Mouse (Mus musculus) ES-E14 (cell line): Measurements from ENCODE around the gene 4930404N11Rik. TPM values are rescaled to one million over a fixed set of nuclear protein-coding genes. Genes with fewer than 3 reads are reported as not detected.
A peak's percentile ranks its signal among the peaks of the same experiment; 100 is the strongest.

Experiments
- DNase-seq: peaks from one replicate; pipeline ENCODE4 v3.0.0-alpha.2; 2013; ENCODE audit warnings: low read depth, low spot score
- H3K27ac ChIP-seq: 2 replicates; pipeline ENCODE4 v1.5.1; 2012; ENCODE audit warnings: low read depth, mild to moderate bottlenecking, low read length, moderate library complexity, mixed read lengths; ENCODE audit not compliant: poor library complexity, insufficient read depth, severe bottlenecking
- H3K36me3 ChIP-seq: 2 replicates; pipeline ENCODE4 v1.6.1; 2012; ENCODE audit warnings: mild to moderate bottlenecking, low read length, moderate library complexity, mixed read lengths; ENCODE audit not compliant: control insufficient read depth, poor library complexity, insufficient read depth, severe bottlenecking
- H3K4me1 ChIP-seq, 2 experiments: fragments of 150-350 bp in 1 of 2; sonication (generic) in 1 of 2; 2 replicates each; pipeline ENCODE4 v1.6.1; 2012; ENCODE audit warnings: low read length in 2 of 2, mild to moderate bottlenecking in 1 of 2, mixed read lengths in 1 of 2; ENCODE audit not compliant: control insufficient read depth in 2 of 2, insufficient read depth in 2 of 2, poor library complexity in 1 of 2
- H3K4me3 ChIP-seq, 2 experiments: fragments of 150-350 bp in 1 of 2; sonication (generic) in 1 of 2; 2 replicates each; pipeline ENCODE4 v1.5.1; 2012; ENCODE audit warnings: low read length in 2 of 2, low read depth in 1 of 2, mild to moderate bottlenecking in 1 of 2, mixed read lengths in 1 of 2; ENCODE audit not compliant: insufficient read depth in 1 of 2, poor library complexity in 1 of 2, severe bottlenecking in 1 of 2
- H3K9ac ChIP-seq: 2 replicates; pipeline ENCODE4 v1.6.1; 2012; ENCODE audit warnings: low read depth, mild to moderate bottlenecking, low read length, mixed read lengths; ENCODE audit not compliant: poor library complexity, insufficient read depth, severe bottlenecking
- H3K9me3 ChIP-seq: fragments of 150-350 bp; sonication (generic); 2 replicates; pipeline ENCODE4 v1.6.1; 2012; ENCODE audit warnings: low read depth, mild to moderate bottlenecking, low read length; ENCODE audit not compliant: control insufficient read depth, insufficient read depth
- CHD2 ChIP-seq: IDR thresholded peaks from 2 replicates; pipeline ENCODE4 v1.6.1; 2014; ENCODE audit warnings: mild to moderate bottlenecking, low read depth, low read length, inconsistent platforms
- HCFC1 ChIP-seq: IDR thresholded peaks from 2 replicates; pipeline ENCODE4 v1.6.1; 2012; ENCODE audit warnings: low read length, inconsistent platforms, borderline replicate concordance; ENCODE audit not compliant: insufficient read depth
- MAFK ChIP-seq: IDR thresholded peaks from 2 replicates; pipeline ENCODE4 v1.6.1; 2014; ENCODE audit warnings: mild to moderate bottlenecking, low read depth, low read length, inconsistent platforms; ENCODE audit not compliant: insufficient read depth
- ZC3H11A ChIP-seq: IDR thresholded peaks from 2 replicates; pipeline ENCODE4 v1.6.1; 2012; ENCODE audit warnings: low read depth, mild to moderate bottlenecking, inconsistent platforms, low read length, borderline replicate concordance
- ZNF384 ChIP-seq: IDR thresholded peaks from 2 replicates; pipeline ENCODE4 v1.6.1; 2012; ENCODE audit warnings: low read depth, low read length, inconsistent platforms
- in situ Hi-C, 2 experiments: fragments of 600-800 bp; cut with MboI; formaldehyde crosslinking; loops; one replicate each; pipeline ENCODE4 v1.15.1; 2025; ENCODE audit warnings: low sequenced_read_pairs in 2 of 2, inconsistent platforms in 1 of 2; ENCODE audit not compliant: unreplicated experiment in 2 of 2
- total RNA-seq: library from RNA; depleted of rRNA; stranded (reverse); fragments of 300-350 nt; gene quantifications from 2 replicates; pipeline ENCODE4 v1.2.3, GENCODE M21; 2012

4930404N11Rik gene
- total RNA-seq, 1 experiment: 9.4 TPM

DNA sequence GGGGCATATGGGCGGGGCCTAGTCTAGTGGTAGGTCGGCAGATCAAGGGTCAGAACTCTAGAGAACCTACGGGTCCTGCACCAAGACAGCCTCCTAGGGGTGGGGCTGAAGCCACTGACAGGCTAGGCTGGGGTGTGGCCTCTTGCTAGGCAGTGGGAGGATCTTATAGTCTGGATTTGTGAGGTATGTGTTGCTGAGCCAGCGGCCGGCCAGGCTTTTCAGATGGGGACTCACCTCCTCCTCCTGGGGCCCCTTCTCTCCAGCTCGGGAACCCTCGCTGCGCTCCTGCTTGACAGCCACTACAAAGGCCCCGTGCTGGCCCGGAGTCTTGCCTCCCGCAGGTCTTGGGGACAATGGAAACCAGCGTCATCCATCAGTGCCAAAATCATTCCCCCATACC is 16.5 kb downstream of the 4930404N11Rik start:
- H3K9me3 ChIP-seq: no peaks in the 10 kb centered on the region
- DNase-seq: peak; percentile 87
- H3K4me1 ChIP-seq: peaks cover 4 to 12% of the 10 kb centered on the region in 2 experiments; a peak in 3 of 4 replicates
- no peaks in the 10 kb centered on the region for H3K36me3 ChIP-seq
- no peak overlapping the region; the same call in 1 of the 2 replicates for H3K27ac ChIP-seq
- H3K9ac ChIP-seq: no peak overlapping the region; the same call in 1 of the 2 replicates
- no peak for TF ChIP-seq ZC3H11A
- TF ChIP-seq ZNF384: no peak
- in situ Hi-C loops: no loop called here
- H3K4me3 ChIP-seq: peak overlapping the region; percentile 69 to 87

DNA sequence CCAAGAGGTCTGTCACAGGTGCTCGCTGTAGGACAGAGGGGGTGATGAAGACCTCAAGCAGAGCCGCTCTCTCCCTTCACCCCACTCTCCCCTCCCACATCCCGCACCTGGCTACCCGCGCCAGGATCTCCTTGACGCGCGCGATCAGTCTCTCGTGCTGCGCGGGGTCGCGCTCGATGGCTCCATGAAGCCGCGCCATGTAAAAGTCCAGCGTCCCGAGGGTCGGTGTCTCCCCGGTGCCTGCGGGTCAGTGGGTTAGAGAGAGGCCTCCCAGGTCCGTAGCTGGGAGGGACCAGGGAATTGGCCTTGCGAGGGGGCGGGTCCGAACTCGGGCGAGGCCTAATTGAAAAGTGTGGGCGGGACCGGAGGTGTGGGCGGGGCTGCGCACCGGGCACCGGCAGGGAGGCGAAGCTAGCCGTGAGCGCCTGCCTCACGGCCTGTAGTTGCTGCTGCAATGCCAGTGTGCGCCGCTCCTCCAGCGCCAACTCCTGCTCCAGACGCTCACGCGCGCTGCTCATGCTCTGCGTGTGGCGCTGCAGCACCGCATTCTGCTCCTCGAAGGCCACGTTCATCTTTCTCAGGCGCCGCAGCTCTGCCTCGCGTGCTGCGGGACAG is 19.1 kb downstream of the 4930404N11Rik start:
- Histone ChIP-seq H3K9me3 (no peaks in the 10 kb centered on the region), H3K27ac (no peak overlapping the region), H3K4me1 (peaks cover 4 to 8% of the 10 kb centered on the region in 2 experiments; a peak in 3 of 4 replicates), H3K36me3 (no peaks in the 10 kb centered on the region), H3K9ac (peak overlapping the region; percentile 64; the same call in 1 of the 2 replicates), H3K4me3 (peak overlapping the region; percentile 31 to 60)
- no peak for TF ChIP-seq ZC3H11A
- TF ChIP-seq MAFK: no peak
- TF ChIP-seq ZNF384: no peak
- TF ChIP-seq HCFC1: no peak
- no peak for TF ChIP-seq CHD2
- in situ Hi-C loops: no loop called here
- DNase-seq: no peak

DNA sequence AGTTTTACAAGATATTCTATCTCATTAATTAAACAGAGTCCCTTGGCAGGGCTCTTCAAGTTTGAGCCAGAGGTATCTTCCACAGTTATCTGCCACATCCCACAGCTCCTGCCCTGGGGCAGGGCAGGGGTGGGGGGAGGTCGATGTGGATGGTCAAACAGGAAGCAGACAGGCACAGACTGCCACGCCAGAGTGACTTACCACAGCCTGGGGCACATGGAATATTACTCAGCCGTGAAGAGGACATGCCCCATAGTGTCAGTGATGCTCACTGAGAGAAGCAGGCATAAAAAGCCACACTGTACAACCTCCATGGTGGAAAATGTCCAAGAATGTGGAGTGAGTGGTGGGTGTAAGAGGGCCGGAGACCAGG is 20.5 kb downstream of the 4930404N11Rik start:
- in situ Hi-C loops: no loop called here
- H3K4me1 ChIP-seq: peaks cover 4 to 18% of the 10 kb centered on the region in 2 experiments; a peak in 3 of 4 replicates

DNA sequence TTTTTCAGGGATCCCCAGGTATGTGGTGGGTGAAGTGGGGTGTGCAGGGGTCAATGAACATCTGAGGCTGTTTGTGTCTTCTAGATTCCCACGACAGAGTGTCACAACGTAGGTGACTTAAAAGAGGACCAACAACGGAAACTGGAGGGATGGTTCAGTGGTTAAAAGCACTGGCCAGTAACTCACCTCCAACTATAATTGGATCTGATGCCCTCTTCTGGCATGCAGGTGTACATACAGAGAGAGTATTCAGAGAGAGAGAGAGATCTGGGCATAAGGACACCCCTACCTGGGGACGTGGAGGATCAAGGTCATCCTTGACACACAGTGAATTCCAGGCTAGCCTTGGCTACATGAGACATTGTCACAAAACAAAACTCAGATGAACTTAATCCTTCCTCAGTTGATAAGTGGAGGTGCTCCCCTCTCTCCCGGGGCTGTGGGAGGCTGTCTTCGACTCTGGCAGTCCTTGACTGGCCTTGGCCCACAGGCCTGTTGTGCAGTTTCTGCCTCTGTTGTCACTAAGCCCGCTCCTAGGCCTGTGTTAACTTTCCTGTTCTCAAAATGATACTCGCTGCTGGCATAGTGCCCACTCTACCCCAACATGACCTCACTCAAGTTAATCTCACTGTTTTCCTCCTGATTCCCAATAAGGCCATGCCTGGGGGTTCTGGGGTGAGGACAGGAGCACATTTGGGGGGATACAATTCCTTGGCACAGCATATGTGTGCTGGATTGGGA is 21.0 kb downstream of the 4930404N11Rik start:
- H3K4me3 ChIP-seq: no peak overlapping the region
- H3K27ac ChIP-seq: no peak overlapping the region
- no peak overlapping the region for H3K9ac ChIP-seq
- no peaks in the 10 kb centered on the region for H3K9me3 ChIP-seq
- in situ Hi-C loops: no loop called here
- no peaks in the 10 kb centered on the region for H3K36me3 ChIP-seq
- peaks cover 3 to 21% of the 10 kb centered on the region in 2 experiments; a peak in 3 of 4 replicates for H3K4me1 ChIP-seq
- DNase-seq: no peak
- TF ChIP-seq HCFC1: no peak
- TF ChIP-seq ZNF384: no peak
- TF ChIP-seq CHD2: no peak
- TF ChIP-seq ZC3H11A: no peak
- no peak for TF ChIP-seq MAFK

More for the DNA sequence above, 20.5 kb downstream of the 4930404N11Rik start:
- TF ChIP-seq HCFC1 (no peak), MAFK (no peak), CHD2 (no peak), ZNF384 (no peak), ZC3H11A (no peak)
- Histone ChIP-seq H3K9me3 (no peaks in the 10 kb centered on the region), H3K36me3 (no peaks in the 10 kb centered on the region), H3K9ac (no peak overlapping the region), H3K27ac (no peak overlapping the region), H3K4me3 (no peak overlapping the region)
- no peak for DNase-seq
